Mouse (Mus musculus): ENCODE measurements around the gene Ets1. TPM values are rescaled to one million over a fixed set of nuclear protein-coding genes. Genes with fewer than 3 reads are reported as not detected.

Ets1 gene
- polyA plus RNA-seq, 1 experiment: 0.09 TPM

DNA sequence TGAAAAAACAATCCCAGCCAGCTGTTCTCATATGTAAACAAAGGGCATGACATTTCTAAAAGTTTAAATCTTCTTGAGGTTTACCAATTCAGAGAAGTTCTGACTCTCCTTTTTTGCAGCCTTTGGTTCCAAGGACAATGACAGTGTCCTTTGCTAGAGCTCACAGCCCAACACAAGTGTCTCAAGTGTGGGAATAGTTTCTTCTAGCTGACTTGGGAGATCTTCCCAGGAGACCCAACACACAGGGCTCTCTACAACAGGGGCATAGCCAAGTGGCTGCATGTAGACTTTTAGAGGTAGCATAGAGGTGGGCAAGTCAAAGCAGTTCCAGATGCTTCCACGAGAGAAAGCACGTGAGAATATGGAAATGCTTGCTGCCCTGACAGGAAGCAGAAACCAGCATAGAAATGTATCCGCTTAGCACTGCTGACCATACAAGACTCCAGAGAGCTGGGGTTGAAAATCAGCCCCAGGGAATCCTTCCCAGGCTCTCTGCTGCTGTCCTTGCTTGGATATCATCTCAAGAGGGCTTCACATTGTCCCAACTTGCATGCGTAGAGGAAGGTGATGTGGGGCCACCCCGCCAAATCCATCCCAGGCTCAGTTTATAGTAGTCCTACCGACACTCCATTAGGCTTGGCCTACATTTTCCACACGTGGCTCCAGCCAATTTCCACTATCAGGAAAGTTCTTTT is 88.3 kb downstream of the Ets1 start:
- Histone ChIP-seq H3K4me3 (replicated peaks) (no peak overlapping the region), H3K9me3 (peaks cover 4% of the 10 kb centered on the region), H3K27me3 (replicated peaks) (peaks cover 26% of the 10 kb centered on the region), H3K36me3 (replicated peaks; ENCODE audit: low read length) (no peaks in the 10 kb centered on the region), H3K4me1 (no peaks in the 10 kb centered on the region)
- TF ChIP-seq FLI1 (IDR thresholded peaks at IDR 0.05; ENCODE audit: low read length): no peak
- no peak for TF ChIP-seq GATA1 (IDR thresholded peaks at IDR 0.05; ENCODE audit: borderline replicate concordance, low read length)

DNA sequence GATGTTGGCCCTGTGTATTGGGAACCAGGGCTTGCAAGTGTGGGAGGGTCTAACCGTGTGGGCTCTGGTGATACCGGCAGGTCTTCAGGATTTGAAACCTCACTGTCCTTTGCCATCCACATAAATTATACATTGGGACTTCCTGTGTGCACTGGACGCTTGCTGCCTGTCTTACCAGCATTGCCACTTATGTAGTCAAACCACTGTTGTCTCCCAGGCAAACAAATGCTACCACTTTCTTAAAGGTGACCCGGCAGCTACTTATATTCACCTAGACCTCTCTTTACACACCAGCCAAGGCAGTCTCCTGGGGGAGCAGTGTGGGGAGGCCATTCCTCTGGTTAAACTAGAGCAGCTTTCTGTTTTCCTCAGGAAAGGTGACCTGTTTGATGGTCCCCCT is 89.9 kb downstream of the Ets1 start:
- Histone ChIP-seq H3K36me3 (replicated peaks; ENCODE audit: low read length) (no peaks in the 10 kb centered on the region), H3K9me3 (peaks cover 4% of the 10 kb centered on the region), H3K27me3 (replicated peaks) (peaks cover 22% of the 10 kb centered on the region), H3K4me1 (no peaks in the 10 kb centered on the region), H3K4me3 (replicated peaks) (no peak overlapping the region)
- TF ChIP-seq FLI1 (IDR thresholded peaks at IDR 0.05; ENCODE audit: low read length) (no peak), GATA1 (IDR thresholded peaks at IDR 0.05; ENCODE audit: borderline replicate concordance, low read length) (no peak)

DNA sequence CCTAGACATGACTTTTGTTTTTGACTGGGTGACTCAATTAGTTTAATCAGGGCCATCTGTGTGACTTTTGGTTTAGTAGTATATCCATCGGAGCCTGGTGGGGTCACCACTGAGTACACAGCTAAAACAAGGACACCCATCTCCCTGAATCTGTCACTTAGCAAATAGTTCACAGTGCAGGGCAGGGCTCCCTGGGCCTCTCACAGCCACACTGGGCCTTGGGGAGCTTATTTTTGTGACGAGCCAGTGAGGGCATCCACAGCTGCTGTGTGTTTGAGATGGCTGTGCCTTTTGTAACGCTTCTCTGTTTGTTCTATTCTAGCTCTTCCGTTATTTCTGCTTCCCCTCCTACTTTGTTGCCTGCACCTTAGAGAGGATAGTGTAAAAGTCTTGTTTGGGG is 90.6 kb downstream of the Ets1 start:
- TF ChIP-seq FLI1 (IDR thresholded peaks at IDR 0.05; ENCODE audit: low read length): no peak
- TF ChIP-seq GATA1 (IDR thresholded peaks at IDR 0.05; ENCODE audit: borderline replicate concordance, low read length): no peak
- Histone ChIP-seq H3K4me1 (no peaks in the 10 kb centered on the region), H3K4me3 (replicated peaks) (no peak overlapping the region), H3K27me3 (replicated peaks) (peaks cover 18% of the 10 kb centered on the region), H3K36me3 (replicated peaks; ENCODE audit: low read length) (no peaks in the 10 kb centered on the region), H3K9me3 (peaks cover 4% of the 10 kb centered on the region)

DNA sequence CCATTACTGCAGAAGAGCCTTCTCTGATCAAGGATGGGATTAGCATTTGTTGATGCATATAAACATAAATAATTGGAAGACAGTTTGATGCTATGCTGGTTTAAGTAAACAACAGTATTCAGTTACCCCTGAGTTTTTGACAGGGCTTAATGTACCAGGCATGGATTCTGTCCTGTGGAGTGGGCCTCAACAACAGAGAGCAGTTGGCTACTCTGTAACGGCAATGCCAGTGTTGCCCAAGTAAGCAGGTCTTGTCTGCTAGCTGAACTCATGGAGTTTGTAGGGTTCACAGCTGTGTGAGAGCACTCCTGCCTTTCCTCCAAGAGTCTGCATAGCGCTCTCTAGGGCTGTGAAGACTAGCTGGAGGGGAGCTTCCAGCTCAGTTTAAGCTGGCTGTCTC is 91.0 kb downstream of the Ets1 start:
- Histone ChIP-seq H3K9me3 (peaks cover 4% of the 10 kb centered on the region), H3K4me3 (replicated peaks) (no peak overlapping the region), H3K36me3 (replicated peaks; ENCODE audit: low read length) (no peaks in the 10 kb centered on the region), H3K4me1 (no peaks in the 10 kb centered on the region), H3K27me3 (replicated peaks) (peaks cover 20% of the 10 kb centered on the region)
- TF ChIP-seq FLI1 (IDR thresholded peaks at IDR 0.05; ENCODE audit: low read length): no peak
- no peak for TF ChIP-seq GATA1 (IDR thresholded peaks at IDR 0.05; ENCODE audit: borderline replicate concordance, low read length)

DNA sequence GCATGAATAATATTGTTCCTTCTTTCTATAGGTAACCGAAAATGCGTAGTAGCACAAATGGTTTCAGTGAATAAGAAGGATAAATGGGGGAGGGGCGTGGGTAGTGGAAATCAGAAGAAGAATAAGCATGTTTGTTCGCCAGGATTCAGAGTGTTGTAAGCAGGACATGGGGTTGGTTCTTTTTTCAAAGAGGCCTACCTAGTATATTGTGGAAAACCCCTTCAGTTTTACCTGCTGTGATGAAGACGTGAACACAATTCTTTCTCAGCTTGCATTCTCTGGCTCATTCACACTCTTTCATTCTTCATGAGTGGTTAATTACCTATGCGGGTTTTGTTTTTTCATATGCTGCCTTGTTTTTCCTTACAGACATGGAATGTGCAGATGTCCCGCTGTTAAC is 92.3 kb downstream of the Ets1 start:
- TF ChIP-seq GATA1 (IDR thresholded peaks at IDR 0.05; ENCODE audit: borderline replicate concordance, low read length) (no peak), FLI1 (IDR thresholded peaks at IDR 0.05; ENCODE audit: low read length) (no peak)
- Histone ChIP-seq H3K9me3 (peaks cover 4% of the 10 kb centered on the region), H3K36me3 (replicated peaks; ENCODE audit: low read length) (no peaks in the 10 kb centered on the region), H3K4me3 (replicated peaks) (no peak overlapping the region), H3K27me3 (replicated peaks) (peaks cover 18% of the 10 kb centered on the region), H3K4me1 (no peaks in the 10 kb centered on the region)

DNA sequence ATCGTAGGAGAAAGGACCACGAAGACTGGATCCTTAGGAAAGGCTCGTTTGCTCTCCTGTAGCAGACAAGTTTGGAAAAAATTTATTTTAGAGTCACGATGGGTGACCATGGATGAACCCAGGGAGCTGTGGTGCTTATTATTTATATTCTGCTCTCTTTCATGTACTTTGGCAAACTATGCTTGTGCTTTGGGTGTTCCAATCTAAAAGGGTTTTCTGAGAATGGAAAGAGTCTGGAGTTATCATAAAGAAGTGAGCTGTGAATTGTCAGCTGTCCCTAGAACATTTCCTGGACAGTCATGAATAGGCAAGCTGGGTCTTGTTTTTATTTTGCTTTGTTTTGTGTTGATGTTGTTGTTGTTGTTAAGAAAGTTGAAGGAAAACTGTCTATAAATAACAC is 92.8 kb downstream of the Ets1 start:
- H3K27me3 ChIP-seq (replicated peaks): peaks cover 18% of the 10 kb centered on the region
- no peak for TF ChIP-seq GATA1 (IDR thresholded peaks at IDR 0.05; ENCODE audit: borderline replicate concordance, low read length)
- no peak for TF ChIP-seq FLI1 (IDR thresholded peaks at IDR 0.05; ENCODE audit: low read length)
- no peaks in the 10 kb centered on the region for H3K4me1 ChIP-seq
- peaks cover 4% of the 10 kb centered on the region for H3K9me3 ChIP-seq
- H3K4me3 ChIP-seq (replicated peaks): no peak overlapping the region
- H3K36me3 ChIP-seq (replicated peaks; ENCODE audit: low read length): no peaks in the 10 kb centered on the region

DNA sequence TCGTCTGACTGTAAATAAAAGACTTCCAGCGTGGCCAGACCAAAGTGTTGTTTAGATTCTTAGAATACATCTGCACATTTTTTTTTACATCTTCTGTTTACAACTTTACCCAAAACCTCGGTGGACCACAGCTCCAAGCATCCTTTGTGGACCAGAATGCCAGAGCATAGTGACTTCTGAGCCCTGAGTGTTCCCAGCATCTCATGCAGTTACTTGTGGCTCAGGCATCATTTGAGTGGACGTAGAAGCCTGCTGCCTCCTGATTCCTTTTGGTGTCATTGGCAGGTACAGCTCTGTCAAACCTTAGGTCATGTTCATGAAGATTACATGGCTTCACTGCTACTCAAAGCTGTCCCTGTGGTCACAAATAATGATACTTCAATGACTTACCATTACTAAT is 93.2 kb downstream of the Ets1 start:
- TF ChIP-seq FLI1 (IDR thresholded peaks at IDR 0.05; ENCODE audit: low read length) (no peak), GATA1 (IDR thresholded peaks at IDR 0.05; ENCODE audit: borderline replicate concordance, low read length) (no peak)
- H3K36me3 ChIP-seq (replicated peaks; ENCODE audit: low read length): no peaks in the 10 kb centered on the region

DNA sequence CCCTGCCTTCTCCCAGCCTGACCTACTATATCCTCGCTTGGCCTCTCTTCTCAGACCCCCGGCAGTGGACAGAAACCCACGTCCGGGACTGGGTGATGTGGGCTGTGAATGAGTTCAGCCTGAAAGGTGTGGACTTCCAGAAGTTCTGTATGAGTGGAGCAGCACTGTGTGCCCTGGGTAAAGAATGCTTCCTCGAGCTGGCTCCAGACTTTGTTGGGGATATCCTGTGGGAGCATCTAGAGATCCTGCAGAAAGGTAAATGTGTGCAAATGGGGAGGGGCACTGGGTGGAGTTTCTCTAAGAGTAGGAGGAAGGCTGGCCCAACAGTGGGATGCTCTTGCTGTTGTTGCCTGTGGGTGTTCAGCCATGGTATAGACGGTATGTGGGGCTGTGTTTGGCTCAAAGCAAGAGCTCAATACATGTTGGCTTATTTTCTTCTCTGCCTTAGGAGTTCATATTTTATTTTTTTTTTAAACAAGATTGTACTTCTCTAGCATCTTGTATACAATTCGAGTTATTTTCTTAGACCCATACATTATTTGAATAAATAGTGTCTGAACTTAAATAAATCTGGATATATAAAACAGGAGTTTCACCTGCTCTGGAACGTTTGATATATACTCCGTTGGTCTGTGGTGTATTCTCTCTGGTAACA is 94.1 kb downstream of the Ets1 start:
- Histone ChIP-seq H3K4me1 (no peaks in the 10 kb centered on the region), H3K36me3 (replicated peaks; ENCODE audit: low read length) (no peaks in the 10 kb centered on the region), H3K9me3 (peaks cover 4% of the 10 kb centered on the region), H3K27me3 (replicated peaks) (peaks cover 16% of the 10 kb centered on the region), H3K4me3 (replicated peaks) (no peak overlapping the region)
- TF ChIP-seq GATA1 (IDR thresholded peaks at IDR 0.05; ENCODE audit: borderline replicate concordance, low read length): no peak
- TF ChIP-seq FLI1 (IDR thresholded peaks at IDR 0.05; ENCODE audit: low read length): no peak

More for the DNA sequence above, 93.2 kb downstream of the Ets1 start:
- peaks cover 16% of the 10 kb centered on the region for H3K27me3 ChIP-seq (replicated peaks)
- no peaks in the 10 kb centered on the region for H3K4me1 ChIP-seq
- H3K9me3 ChIP-seq: peaks cover 4% of the 10 kb centered on the region
- H3K4me3 ChIP-seq (replicated peaks): no peak overlapping the region

DNA sequence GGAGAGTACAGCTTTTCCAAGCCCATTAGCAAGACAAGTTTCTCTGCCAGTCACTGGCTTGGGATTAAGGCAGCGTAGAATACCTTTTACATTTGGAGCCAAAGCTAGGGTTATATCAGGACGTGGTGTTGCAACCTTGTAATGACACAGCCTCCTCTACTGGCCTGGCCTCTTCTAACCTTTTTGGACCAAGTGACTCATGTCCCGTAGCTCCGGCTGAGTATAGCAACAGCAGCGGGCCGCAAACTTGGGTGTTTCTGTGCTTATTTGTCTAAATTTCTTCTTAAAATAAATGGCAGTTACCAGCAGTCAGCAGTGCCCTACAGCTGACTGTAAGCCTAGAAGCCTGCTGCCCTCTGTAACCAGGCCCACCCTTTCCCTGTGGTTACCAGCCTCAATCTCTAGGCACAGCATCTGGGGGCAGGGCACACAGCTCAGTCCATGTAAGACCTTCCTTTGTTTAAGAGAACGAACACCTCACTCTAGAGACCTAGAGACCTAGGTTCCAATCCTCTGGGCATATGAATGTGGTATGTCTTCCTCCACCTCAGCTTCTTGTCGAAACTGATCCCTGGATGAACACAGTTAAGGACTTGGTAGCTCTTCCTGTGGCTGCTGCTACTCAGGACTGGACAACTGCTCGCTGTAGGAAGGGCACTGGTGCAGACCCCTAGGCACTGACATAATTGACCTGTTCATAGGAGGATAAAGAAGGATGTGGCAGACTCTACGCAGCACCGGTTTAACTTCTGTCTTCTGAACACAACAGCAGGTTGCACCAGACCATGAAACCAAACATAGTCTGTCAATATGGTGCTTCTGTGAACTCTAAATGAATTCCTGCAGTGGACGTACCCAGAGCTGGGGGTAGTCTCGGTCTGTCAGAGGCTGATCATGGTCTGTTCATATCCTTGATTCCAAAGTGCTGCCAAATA is 94.9 kb downstream of the Ets1 start:
- no peaks in the 10 kb centered on the region for H3K36me3 ChIP-seq (replicated peaks; ENCODE audit: low read length)
- no peak overlapping the region for H3K4me3 ChIP-seq (replicated peaks)
- TF ChIP-seq GATA1 (IDR thresholded peaks at IDR 0.05; ENCODE audit: borderline replicate concordance, low read length) (no peak), FLI1 (IDR thresholded peaks at IDR 0.05; ENCODE audit: low read length) (no peak)
- H3K27me3 ChIP-seq (replicated peaks): peaks cover 14% of the 10 kb centered on the region
- H3K9me3 ChIP-seq: peaks cover 4% of the 10 kb centered on the region
- no peaks in the 10 kb centered on the region for H3K4me1 ChIP-seq
